Mouse (Mus musculus): Measurements from ENCODE around the gene Mlana. TPM values are rescaled to one million over a fixed set of nuclear protein-coding genes. Genes with fewer than 3 reads are reported as not detected.

The Mlana gene
- polyA plus RNA-seq, 1 experiment from 2014 or later, result not detected

DNA sequence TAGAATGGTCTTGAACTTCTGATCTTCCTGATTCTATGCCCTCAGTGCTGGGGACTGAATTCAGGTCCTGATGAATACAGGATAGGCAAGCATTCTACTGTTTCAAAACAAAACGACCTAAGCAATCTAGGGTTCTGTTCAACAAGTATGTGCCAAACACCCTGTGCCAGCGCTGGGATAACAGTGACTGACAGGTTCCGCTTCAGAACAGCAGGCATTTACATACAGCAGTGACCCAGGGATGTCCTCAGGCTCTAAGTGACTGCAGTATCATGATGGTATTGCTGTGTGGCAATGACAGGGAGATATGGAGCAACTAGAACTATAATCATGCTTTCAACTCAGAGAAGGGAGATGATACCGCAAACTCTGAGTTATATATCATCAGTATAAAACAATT is 15.8 kb downstream of the Mlana start:
- no peak overlapping the region for H3K27ac ChIP-seq
- no peaks in the 10 kb centered on the region for H3K4me1 ChIP-seq (replicated peaks)
- no peak for ATAC-seq (ENCODE audit: low FRiP score)
- no peaks in the 10 kb centered on the region for H3K9me3 ChIP-seq
- no peaks in the 10 kb centered on the region for H3K27me3 ChIP-seq
- H3K4me3 ChIP-seq, result no peak overlapping the region
- peaks cover 27% of the 10 kb centered on the region for H3K36me3 ChIP-seq
- H3K4me2 ChIP-seq, result no peak overlapping the region
- no peak overlapping the region for H3K9ac ChIP-seq
- WGBS, result 85% methylated on average over 4 of the region's 4 CpGs

DNA sequence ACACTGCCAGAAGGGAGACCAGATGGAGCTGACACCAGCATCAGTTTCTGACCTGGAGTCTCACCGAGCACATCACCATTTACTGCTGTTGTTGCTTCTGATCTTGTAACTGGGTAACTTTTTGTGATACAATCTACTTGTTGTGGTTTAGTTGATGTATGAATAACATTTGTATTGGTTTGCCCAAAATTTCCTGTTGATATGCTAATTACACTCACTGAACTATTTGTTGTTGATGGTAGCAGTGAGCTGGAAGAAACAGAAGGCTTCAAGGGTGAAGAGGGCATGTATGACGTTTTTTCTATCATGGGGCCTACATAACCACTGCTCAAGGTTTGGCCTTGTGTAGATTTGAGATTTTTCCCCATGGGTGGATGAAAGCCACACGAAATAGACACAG is 20.2 kb downstream of the Mlana start:
- 93% methylated on average over 3 of the region's 3 CpGs for WGBS
- no peak for ATAC-seq (ENCODE audit: low FRiP score)
- H3K27me3 ChIP-seq, result no peaks in the 10 kb centered on the region
- H3K4me1 ChIP-seq (replicated peaks), result no peaks in the 10 kb centered on the region
- H3K4me2 ChIP-seq, result no peak overlapping the region
- no peaks in the 10 kb centered on the region for H3K9me3 ChIP-seq
- no peak overlapping the region for H3K4me3 ChIP-seq
- H3K9ac ChIP-seq, result no peak overlapping the region
- peaks cover 35% of the 10 kb centered on the region for H3K36me3 ChIP-seq
- H3K27ac ChIP-seq, result no peak overlapping the region

DNA sequence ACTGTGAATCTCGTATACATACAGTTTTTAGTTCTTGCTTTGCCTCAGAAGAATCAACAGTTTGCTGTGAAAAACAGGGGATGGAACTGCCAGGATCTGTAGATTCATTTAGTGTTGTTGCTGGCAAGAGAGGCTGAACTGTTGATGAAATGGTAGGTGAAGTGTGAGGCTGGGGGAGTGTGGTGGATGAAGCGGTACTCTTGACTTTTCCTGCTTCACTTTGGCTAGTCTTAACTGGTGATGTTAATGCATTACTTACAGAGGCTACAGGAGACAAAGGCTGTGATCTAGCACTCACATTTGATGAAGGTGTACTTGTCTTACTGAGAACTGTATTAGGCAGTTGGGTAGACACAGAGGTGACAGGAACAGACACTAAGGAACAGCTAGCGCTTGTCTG is 20.9 kb downstream of the Mlana start:
- WGBS, result 98% methylated on average over 3 of the region's 3 CpGs

DNA sequence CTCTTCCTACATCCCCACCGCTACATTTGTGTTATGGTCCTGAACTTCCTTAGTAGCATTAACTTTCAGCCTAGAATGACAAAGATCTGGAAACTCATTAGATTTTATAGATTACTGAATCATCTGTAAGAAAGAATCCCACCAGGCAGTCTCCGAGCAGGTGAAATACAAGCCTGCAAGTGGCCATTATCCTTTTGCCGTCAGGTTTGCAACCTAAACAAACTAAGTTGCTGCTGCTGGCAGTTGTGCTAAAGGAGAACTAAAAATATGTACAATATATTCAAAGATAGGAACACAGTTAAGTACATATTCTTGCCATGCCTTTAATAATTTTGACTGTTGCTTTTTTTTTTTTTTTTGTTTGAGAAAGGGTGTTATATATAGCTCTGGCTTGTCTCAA is 37.8 kb downstream of the Mlana start:
- WGBS, result 88% methylated on average over 3 of the region's 3 CpGs

More for the DNA sequence above, 20.9 kb downstream of the Mlana start:
- Histone ChIP-seq H3K4me3 (no peak overlapping the region), H3K27me3 (no peaks in the 10 kb centered on the region), H3K9ac (no peak overlapping the region), H3K36me3 (peaks cover 35% of the 10 kb centered on the region), H3K4me2 (no peak overlapping the region), H3K4me1 (replicated peaks) (no peaks in the 10 kb centered on the region), H3K9me3 (no peaks in the 10 kb centered on the region), H3K27ac (no peak overlapping the region)
- no peak for ATAC-seq (ENCODE audit: low FRiP score)

DNA sequence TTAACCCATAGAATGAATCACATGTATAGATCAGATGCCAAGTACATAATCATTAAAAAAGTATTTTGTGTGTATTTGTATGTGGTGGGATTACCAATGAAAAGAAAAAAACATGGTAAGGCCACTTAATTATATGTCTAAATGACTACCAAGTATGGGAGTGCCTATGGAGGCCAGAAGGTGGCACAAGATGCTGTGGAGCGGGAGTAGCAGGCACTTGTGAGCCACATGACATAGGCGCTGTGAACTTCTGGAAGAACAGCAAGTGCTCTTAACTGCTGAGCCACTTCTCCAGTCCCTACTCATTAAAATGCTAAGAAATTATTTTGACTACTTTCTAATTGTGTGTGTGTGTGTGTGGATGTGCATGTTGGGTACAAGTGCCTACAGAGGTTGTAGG is 42.0 kb downstream of the Mlana start:
- no peaks in the 10 kb centered on the region for H3K27me3 ChIP-seq
- no peak overlapping the region for H3K27ac ChIP-seq
- H3K4me3 ChIP-seq, result no peak overlapping the region
- H3K4me2 ChIP-seq, result no peak overlapping the region
- H3K9ac ChIP-seq, result no peak overlapping the region
- H3K9me3 ChIP-seq, result no peaks in the 10 kb centered on the region
- no peak for ATAC-seq (ENCODE audit: low FRiP score)
- WGBS, result 89% methylated on average over 2 of the region's 2 CpGs
- H3K4me1 ChIP-seq (replicated peaks), result no peaks in the 10 kb centered on the region
- no peaks in the 10 kb centered on the region for H3K36me3 ChIP-seq

More for the DNA sequence above, 37.8 kb downstream of the Mlana start:
- Histone ChIP-seq H3K27me3 (no peaks in the 10 kb centered on the region), H3K9me3 (no peaks in the 10 kb centered on the region), H3K4me3 (no peak overlapping the region), H3K9ac (no peak overlapping the region), H3K27ac (no peak overlapping the region), H3K36me3 (no peaks in the 10 kb centered on the region), H3K4me2 (no peak overlapping the region), H3K4me1 (replicated peaks) (no peaks in the 10 kb centered on the region)
- no peak for ATAC-seq (ENCODE audit: low FRiP score)

DNA sequence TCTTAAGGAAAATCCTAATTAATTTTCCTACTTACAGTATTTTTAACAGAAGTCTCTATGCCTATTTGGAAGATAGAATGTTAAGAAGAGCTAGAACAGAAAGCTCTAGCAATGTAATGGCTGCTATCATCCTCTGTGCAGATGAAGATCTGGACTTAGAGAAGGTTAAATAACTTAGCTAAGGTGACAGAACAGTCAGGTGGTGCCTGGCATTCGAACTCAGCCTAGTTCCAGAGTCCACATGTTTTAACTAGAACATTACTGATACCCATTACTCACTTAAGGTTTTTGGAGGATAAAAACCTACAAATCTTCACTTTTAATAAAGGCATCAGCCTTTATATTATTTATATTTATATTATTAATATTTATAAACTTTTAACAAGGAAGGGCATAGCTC is 43.0 kb downstream of the Mlana start:
- H3K27ac ChIP-seq, result no peak overlapping the region
- H3K9me3 ChIP-seq, result no peaks in the 10 kb centered on the region
- no peak overlapping the region for H3K9ac ChIP-seq
- H3K4me2 ChIP-seq, result no peak overlapping the region
- no peak overlapping the region for H3K4me3 ChIP-seq
- no peaks in the 10 kb centered on the region for H3K36me3 ChIP-seq
- no peak for ATAC-seq (ENCODE audit: low FRiP score)
- no peaks in the 10 kb centered on the region for H3K4me1 ChIP-seq (replicated peaks)
- WGBS, result 96% methylated on average over 1 of the region's 1 CpGs
- no peaks in the 10 kb centered on the region for H3K27me3 ChIP-seq

DNA sequence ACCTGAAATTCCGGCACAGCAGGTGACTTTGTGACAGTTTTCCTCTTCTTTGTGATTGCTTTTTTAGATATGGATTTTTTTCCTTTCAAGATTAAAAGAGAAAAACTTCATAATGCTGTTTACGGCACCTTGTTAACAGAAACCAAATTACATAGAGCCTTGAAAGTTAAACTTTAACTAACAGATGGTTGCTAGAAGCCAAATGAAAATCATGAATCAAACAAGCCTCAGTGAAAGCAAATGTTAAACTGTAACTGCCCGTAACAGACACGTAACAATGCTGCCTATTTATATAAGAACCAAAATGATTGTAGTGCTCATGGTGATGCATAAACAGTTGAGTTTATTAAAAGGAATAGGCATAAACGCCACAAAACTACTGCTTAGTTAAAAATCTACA is 45.9 kb downstream of the Mlana start:
- no peaks in the 10 kb centered on the region for H3K27me3 ChIP-seq
- no peak overlapping the region for H3K4me3 ChIP-seq
- 86% methylated on average over 5 of the region's 5 CpGs for WGBS
- no peaks in the 10 kb centered on the region for H3K4me1 ChIP-seq (replicated peaks)
- H3K4me2 ChIP-seq, result no peak overlapping the region
- no peaks in the 10 kb centered on the region for H3K9me3 ChIP-seq
- no peak for ATAC-seq (ENCODE audit: low FRiP score)
- H3K9ac ChIP-seq, result no peak overlapping the region
- H3K36me3 ChIP-seq, result no peaks in the 10 kb centered on the region; the same call in 1 of the 2 replicates
- H3K27ac ChIP-seq, result no peak overlapping the region

DNA sequence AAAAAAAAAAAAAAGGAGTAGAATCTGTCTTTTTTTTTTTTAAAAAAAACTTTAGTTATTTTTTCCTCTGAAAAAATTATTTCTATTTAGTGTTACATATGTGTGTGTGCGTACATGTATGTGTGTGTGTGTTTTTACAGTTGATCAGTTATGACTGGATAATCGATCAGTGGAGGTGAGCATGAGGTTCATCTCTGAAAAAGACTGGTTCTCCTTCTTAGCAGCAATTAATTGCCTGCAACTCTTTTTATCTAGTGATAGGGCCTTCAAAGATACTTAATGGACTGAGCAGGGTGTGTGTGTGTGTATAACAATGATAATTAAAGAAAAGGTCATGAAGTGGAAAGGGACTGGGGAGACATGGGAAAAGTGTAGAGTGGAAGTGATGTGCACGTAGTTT is 53.4 kb downstream of the Mlana start:
- Histone ChIP-seq H3K9me3 (no peaks in the 10 kb centered on the region), H3K27me3 (no peaks in the 10 kb centered on the region), H3K36me3 (no peaks in the 10 kb centered on the region; the same call in 1 of the 2 replicates), H3K9ac (no peak overlapping the region), H3K4me3 (no peak overlapping the region), H3K27ac (no peak overlapping the region), H3K4me2 (no peak overlapping the region), H3K4me1 (replicated peaks) (no peaks in the 10 kb centered on the region)
- 96% methylated on average over 3 of the region's 3 CpGs for WGBS
- no peak for ATAC-seq (ENCODE audit: low FRiP score)

DNA sequence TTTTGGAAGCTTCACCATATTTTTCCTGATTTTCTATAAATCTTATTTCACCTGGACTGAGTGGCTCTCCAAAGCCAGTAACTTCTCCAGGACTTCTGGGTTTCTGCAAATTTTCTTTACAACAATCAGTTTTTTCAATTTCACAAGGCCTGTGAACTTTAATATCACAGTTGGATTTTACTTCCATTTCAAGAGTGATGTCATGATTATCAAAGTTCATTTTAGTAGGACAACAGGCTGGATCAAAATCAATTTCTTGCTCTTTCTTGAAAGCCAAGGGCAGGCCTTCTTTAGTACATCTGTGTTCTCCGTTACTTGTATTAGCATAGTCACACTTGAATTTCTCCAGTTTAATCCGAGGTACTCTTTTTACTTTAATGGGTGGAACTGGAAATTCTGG is 56.3 kb downstream of the Mlana start:
- whole genome bisulfite sequencing, result 96% methylated on average over 2 of the region's 2 CpGs
- H3K9me3 ChIP-seq, result no peaks in the 10 kb centered on the region
- H3K4me2 ChIP-seq, result no peak overlapping the region
- H3K36me3 ChIP-seq, result no peaks in the 10 kb centered on the region
- H3K27me3 ChIP-seq, result no peaks in the 10 kb centered on the region
- H3K9ac ChIP-seq, result no peak overlapping the region
- no peak overlapping the region for H3K27ac ChIP-seq
- H3K4me1 ChIP-seq (replicated peaks), result no peaks in the 10 kb centered on the region
- no peak overlapping the region for H3K4me3 ChIP-seq
- no peak for ATAC-seq (ENCODE audit: low FRiP score)

Other genes starting within 250 kb of the Mlana start
- 14.6 and 14.9 TPM in 2 replicates for gene Ric1, start 175.5 kb upstream of the Mlana start, polyA plus RNA-seq (2015; fragmentation: Nextera tagmentation; extraction: Ambion mirVana)
- gene Ermp1, start 49.4 kb upstream of the Mlana start, polyA plus RNA-seq (2015; fragmentation: Nextera tagmentation; extraction: Ambion mirVana), result 8.5 and 9.7 TPM in 2 replicates
- 7.5 and 7.8 TPM in 2 replicates for gene 9930021J03Rik, start 108.2 kb downstream of the Mlana start, polyA plus RNA-seq (2015; fragmentation: Nextera tagmentation; extraction: Ambion mirVana)
- 45.1 and 48.6 TPM in 2 replicates for gene Ranbp6, start 115.2 kb downstream of the Mlana start, polyA plus RNA-seq (2015; fragmentation: Nextera tagmentation; extraction: Ambion mirVana)
- gene Il33, start 227.3 kb downstream of the Mlana start, polyA plus RNA-seq (2015; fragmentation: Nextera tagmentation; extraction: Ambion mirVana), result 1.4 and 1.5 TPM in 2 replicates